Mouse (Mus musculus) MEL (cell line): ENCODE results near the gene Ogfr. TPM values are rescaled to one million over a fixed set of nuclear protein-coding genes. Genes with fewer than 3 reads are reported as not detected.
A peak's percentile ranks its signal among the peaks of the same experiment; 100 is the strongest.

ENCODE experiments used
- DNase-seq: peaks from one replicate; pipeline ENCODE4 v3.0.0; 2011; ENCODE audit warnings: low read depth, low spot score
- H3K27ac ChIP-seq: 2 replicates; pipeline ENCODE4 v1.5.1; 2012; ENCODE audit warnings: low read depth, mild to moderate bottlenecking, control low read depth, low read length, moderate library complexity; ENCODE audit not compliant: control insufficient read depth
- H3K27me3 ChIP-seq, 2 experiments: fragments of 150-350 bp in 1 of 2; sonication (generic) in 1 of 2; 2 replicates each; pipeline ENCODE4 v1.6.1; 2012; ENCODE audit warnings: low read length in 2 of 2, mild to moderate bottlenecking in 2 of 2, improper control_type of control experiment in 1 of 2, moderate library complexity in 1 of 2; ENCODE audit not compliant: insufficient read depth in 2 of 2, control insufficient read depth in 1 of 2
- H3K36me3 ChIP-seq, 2 experiments: 2 replicates each; pipeline ENCODE4 v1.6.1; 2012 to 2014; ENCODE audit warnings: low read length in 2 of 2, improper control_type of control experiment in 1 of 2, inconsistent platforms in 1 of 2, mild to moderate bottlenecking in 1 of 2; ENCODE audit not compliant: insufficient read depth in 2 of 2, control insufficient read depth in 1 of 2
- H3K4me1 ChIP-seq, 2 experiments: fragments of 150-350 bp in 1 of 2; sonication (generic) in 1 of 2; 2 replicates each; pipeline ENCODE4 v1.6.1; 2012; ENCODE audit warnings: low read length in 2 of 2, improper control_type of control experiment in 1 of 2, mild to moderate bottlenecking in 1 of 2; ENCODE audit not compliant: insufficient read depth in 2 of 2, control insufficient read depth in 1 of 2
- H3K4me3 ChIP-seq, 2 experiments: fragments of 150-350 bp in 1 of 2; sonication (generic) in 1 of 2; 2 replicates each; pipeline ENCODE4 v1.5.1; 2012; ENCODE audit warnings: low read depth in 2 of 2, low read length in 2 of 2, mild to moderate bottlenecking in 2 of 2, moderate library complexity in 2 of 2, control low read depth in 1 of 2, improper control_type of control experiment in 1 of 2; ENCODE audit not compliant: control insufficient read depth in 1 of 2, insufficient read depth in 1 of 2
- H3K79me2 ChIP-seq: 2 replicates; pipeline ENCODE4 v1.6.1; 2012; ENCODE audit warnings: mild to moderate bottlenecking, low read length, moderate library complexity; ENCODE audit not compliant: control insufficient read depth, poor library complexity, insufficient read depth
- H3K9ac ChIP-seq: 2 replicates; pipeline ENCODE4 v1.6.1; 2012; ENCODE audit warnings: low read depth, mild to moderate bottlenecking, control low read depth, low read length, moderate library complexity; ENCODE audit not compliant: control insufficient read depth, poor library complexity, severe bottlenecking
- H3K9me3 ChIP-seq: fragments of 150-350 bp; sonication (generic); replicated peaks from 2 replicates; pipeline ENCODE4 v1.6.1; 2012; ENCODE audit warnings: mild to moderate bottlenecking, low read length, improper control_type of control experiment, moderate library complexity; ENCODE audit not compliant: insufficient read depth
- BHLHE40 ChIP-seq: IDR thresholded peaks from 2 replicates; pipeline ENCODE4 v1.6.1; 2012; ENCODE audit warnings: low read depth, mild to moderate bottlenecking, inconsistent platforms, low read length, improper control_type of control experiment, borderline replicate concordance
- CHD2 ChIP-seq: IDR thresholded peaks from 2 replicates; pipeline ENCODE4 v1.6.1; 2011; ENCODE audit warnings: low read length, improper control_type of control experiment
- E2F4 ChIP-seq: IDR thresholded peaks from 2 replicates; pipeline ENCODE4 v1.6.1; 2011; ENCODE audit warnings: low read depth, low read length, improper control_type of control experiment, borderline replicate concordance
- EP300 ChIP-seq, 2 experiments: IDR thresholded peaks; 2 replicates each; pipeline ENCODE4 v1.6.1; 2011; ENCODE audit warnings: improper control_type of control experiment in 2 of 2, low read length in 2 of 2, low read depth in 1 of 2, mild to moderate bottlenecking in 1 of 2
- ETS1 ChIP-seq: IDR thresholded peaks from 2 replicates; pipeline ENCODE4 v1.6.1; 2012; ENCODE audit warnings: low read depth, mild to moderate bottlenecking, inconsistent platforms, low read length, improper control_type of control experiment, moderate library complexity
- GABPA ChIP-seq: IDR thresholded peaks from 2 replicates; pipeline ENCODE4 v1.6.1; 2012; ENCODE audit warnings: low read depth, mild to moderate bottlenecking, inconsistent platforms, low read length, improper control_type of control experiment, moderate library complexity
- GATA1 ChIP-seq: IDR thresholded peaks from 2 replicates; pipeline ENCODE4 v1.6.1; 2011; ENCODE audit warnings: low read depth, low read length, improper control_type of control experiment
- KAT2A ChIP-seq: conservative IDR thresholded peaks from 2 replicates; pipeline ENCODE4 v1.6.1; 2012; ENCODE audit warnings: low read depth, low read length, improper control_type of control experiment, inconsistent platforms
- MAFK ChIP-seq: IDR thresholded peaks from 2 replicates; pipeline ENCODE4 v1.6.1; 2011; ENCODE audit warnings: low read depth, mild to moderate bottlenecking, low read length, improper control_type of control experiment, borderline replicate concordance
- MAX ChIP-seq: IDR thresholded peaks from 2 replicates; pipeline ENCODE4 v1.6.1; 2011; ENCODE audit warnings: low read length, improper control_type of control experiment
- MEF2A ChIP-seq: IDR thresholded peaks from 2 replicates; pipeline ENCODE4 v1.6.1; 2014; ENCODE audit warnings: low read depth, mild to moderate bottlenecking, inconsistent platforms, low read length, improper control_type of control experiment; ENCODE audit not compliant: poor library complexity, insufficient replicate concordance, severe bottlenecking; ENCODE audit errors: extremely low read depth
- MXI1 ChIP-seq: IDR thresholded peaks from 2 replicates; pipeline ENCODE4 v1.6.1; 2011; ENCODE audit warnings: mild to moderate bottlenecking, low read depth, low read length, improper control_type of control experiment
- POLR2A ChIP-seq, 2 experiments: IDR thresholded peaks; 2 replicates each; pipeline ENCODE4 v1.6.1; 2011 to 2012; ENCODE audit warnings: low read length in 2 of 2, mild to moderate bottlenecking in 2 of 2, control low read depth in 1 of 2, improper control_type of control experiment in 1 of 2, low read depth in 1 of 2, moderate library complexity in 1 of 2; ENCODE audit not compliant: control insufficient read depth in 1 of 2, insufficient read depth in 1 of 2, poor library complexity in 1 of 2
- POLR2AphosphoS5 ChIP-seq: IDR thresholded peaks from 2 replicates; pipeline ENCODE4 v1.6.1; 2012; ENCODE audit warnings: low read depth, borderline replicate concordance, mild to moderate bottlenecking, inconsistent platforms, low read length, moderate library complexity, mixed read lengths
- RAD21 ChIP-seq: IDR thresholded peaks from 2 replicates; pipeline ENCODE4 v1.6.1; 2011; ENCODE audit warnings: mild to moderate bottlenecking, low read depth, low read length, improper control_type of control experiment
- RCOR1 ChIP-seq: IDR thresholded peaks from 2 replicates; pipeline ENCODE4 v1.6.1; 2012; ENCODE audit warnings: low read depth, mild to moderate bottlenecking, inconsistent platforms, low read length, improper control_type of control experiment
- SIN3A ChIP-seq: IDR thresholded peaks from 2 replicates; pipeline ENCODE4 v1.6.1; 2012; ENCODE audit warnings: low read length, improper control_type of control experiment, inconsistent platforms
- SMC3 ChIP-seq: IDR thresholded peaks from 2 replicates; pipeline ENCODE4 v1.6.1; 2011; ENCODE audit warnings: low read depth, low read length, improper control_type of control experiment
- TCF12 ChIP-seq: IDR thresholded peaks from 2 replicates; pipeline ENCODE4 v1.6.1; 2014; ENCODE audit warnings: low read depth, mild to moderate bottlenecking, inconsistent platforms, low read length, improper control_type of control experiment, moderate library complexity
- UBTF ChIP-seq: IDR thresholded peaks from 2 replicates; pipeline ENCODE4 v1.6.1; 2012; ENCODE audit warnings: low read depth, mild to moderate bottlenecking, inconsistent platforms, low read length, improper control_type of control experiment, moderate library complexity, borderline replicate concordance; ENCODE audit not compliant: insufficient read depth
- USF1 ChIP-seq: IDR thresholded peaks from 2 replicates; pipeline ENCODE4 v1.6.1; 2014; ENCODE audit warnings: low read depth, mild to moderate bottlenecking, inconsistent platforms, low read length, improper control_type of control experiment, moderate library complexity
- ZC3H11A ChIP-seq: IDR thresholded peaks from 2 replicates; pipeline ENCODE4 v1.6.1; 2012; ENCODE audit warnings: low read depth, mild to moderate bottlenecking, inconsistent platforms, low read length, improper control_type of control experiment
- ZKSCAN1 ChIP-seq: IDR thresholded peaks from 2 replicates; pipeline ENCODE4 v1.6.1; 2012; ENCODE audit warnings: low read depth, mild to moderate bottlenecking, inconsistent platforms, low read length, improper control_type of control experiment, moderate library complexity
- ZMIZ1 ChIP-seq: IDR thresholded peaks from 2 replicates; pipeline ENCODE4 v1.6.1; 2012; ENCODE audit warnings: low read depth, mild to moderate bottlenecking, inconsistent platforms, low read length, improper control_type of control experiment, moderate library complexity
- polyA plus RNA-seq, 2 experiments: library from polyadenylated mRNA; stranded (reverse) in 1 of 2; unstranded in 1 of 2; fragments of >175 nt in 1 of 2; fragments of >200 nt in 1 of 2; gene quantifications; 2 replicates each; pipeline versions ENCODE4 v1.2.1 to v1.2.4; 2012; ENCODE audit warnings: low replicate concordance in 2 of 2, low read depth in 1 of 2; ENCODE audit not compliant: insufficient read length in 2 of 2, insufficient read depth in 1 of 2, missing spikeins in 1 of 2
- total RNA-seq: library from RNA; depleted of rRNA; stranded (reverse); fragments of 300-350 nt; gene quantifications from 2 replicates; pipeline ENCODE4 v1.2.3, GENCODE M21; 2012

Gene Ogfr
- total and polyA plus RNA-seq, 3 experiments = 38.6 to 44.7 TPM; not detected in 1

- TF ChIP-seq KAT2A (no peak), ETS1 (peak; percentile 47; the same call in 1 of the 2 replicates), GATA1 (no peak), EP300 (IDR thresholded peaks at IDR 0.05; ENCODE audit: low read depth in 1 of 2, low read length in 2 of 2) (no peak), ZC3H11A (no peak), ZKSCAN1 (no peak), CHD2 (no peak), MXI1 (peak; percentile 72), MEF2A (no peak), TCF12 (no peak), POLR2AphosphoS5 (no peak), POLR2A (IDR thresholded peaks at IDR 0.05; ENCODE audit: control insufficient read depth in 1 of 2, insufficient read depth in 1 of 2, low read depth in 1 of 2, low read length in 2 of 2, poor library complexity in 1 of 2) (peak; percentile 73 to 88), MAX (peak; percentile 49; the same call in 1 of the 2 replicates), ZMIZ1 (peak; percentile 64; the same call in 1 of the 2 replicates), USF1 (no peak), RCOR1 (no peak), BHLHE40 (no peak), SIN3A (peak; percentile 71; the same call in 1 of the 2 replicates), E2F4 (no peak), GABPA (no peak), MAFK (no peak), RAD21 (peak; percentile 20), UBTF (no peak), SMC3 (peak; percentile 68)
These were observed 6.4 kb upstream of the Ogfr start (continued) for GRCm38 (mm10) chr2:180582481-180583153.

- DNase-seq = peak; percentile 31
- Histone ChIP-seq H3K9ac (peak overlapping the region; percentile 96), H3K4me1 (peaks cover 5 to 22% of the 10 kb centered on the region in 2 experiments), H3K9me3 (no peaks in the 10 kb centered on the region), H3K27me3 (no peaks in the 10 kb centered on the region), H3K4me3 (peak overlapping the region; percentile 63 to 84), H3K36me3 (peaks cover 0 to 20% of the 10 kb centered on the region in 2 experiments; a peak in 3 of 4 replicates), H3K27ac (no peak overlapping the region), H3K79me2 (peaks cover 14% of the 10 kb centered on the region)
- TF ChIP-seq MAX (peak; percentile 17; the same call in 1 of the 2 replicates), SIN3A (no peak), RCOR1 (no peak), USF1 (peak; percentile 17; the same call in 1 of the 2 replicates)
These were observed 5.9 kb upstream of the Ogfr start for GRCm38 (mm10) chr2:180583154-180583507.
